Mouse (Mus musculus): ENCODE results near the gene Glp1r. TPM values are rescaled to one million over a fixed set of nuclear protein-coding genes. Genes with fewer than 3 reads are reported as not detected.

Gene Glp1r
- polyA plus RNA-seq, 1 experiment from 2014 or later = not detected

GRCm38 (mm10) chr17:30880391-30880790 is 21.2 kb upstream of the Glp1r start:
- H3K27ac ChIP-seq = no peak overlapping the region
- WGBS = 84% methylated on average over 3 of the region's 3 CpGs
- H3K4me1 ChIP-seq = peaks cover 15% of the 10 kb centered on the region
- no peaks in the 10 kb centered on the region; the same call in 1 of the 2 replicates for H3K9me3 ChIP-seq (replicated peaks)
- H3K27me3 ChIP-seq = no peaks in the 10 kb centered on the region; the same call in 1 of the 2 replicates
- no peak for ATAC-seq (ENCODE audit: low FRiP score)
- H3K4me2 ChIP-seq (replicated peaks) = no peak overlapping the region
- H3K4me3 ChIP-seq = no peak overlapping the region
- no peak overlapping the region for H3K9ac ChIP-seq
- no peaks in the 10 kb centered on the region for H3K36me3 ChIP-seq

- peaks cover 2% of the 10 kb centered on the region; the same call in 1 of the 2 replicates for H3K9me3 ChIP-seq (replicated peaks)
- no peaks in the 10 kb centered on the region; the same call in 1 of the 2 replicates for H3K27me3 ChIP-seq
- H3K4me3 ChIP-seq = no peak overlapping the region
- H3K4me2 ChIP-seq (replicated peaks) = no peak overlapping the region
- H3K4me1 ChIP-seq = peaks cover 15% of the 10 kb centered on the region
- no peak overlapping the region for H3K9ac ChIP-seq
- 58% methylated on average over 2 of the region's 2 CpGs for WGBS
- no peak overlapping the region for H3K27ac ChIP-seq
- H3K36me3 ChIP-seq = no peaks in the 10 kb centered on the region
- no peak for ATAC-seq (ENCODE audit: low FRiP score)
Measured at GRCm38 (mm10) chr17:30881001-30881400, 20.6 kb upstream of the Glp1r start.

- Histone ChIP-seq H3K4me3 (no peak overlapping the region), H3K4me2 (replicated peaks) (peak overlapping the region; percentile 15), H3K9ac (no peak overlapping the region), H3K27me3 (no peaks in the 10 kb centered on the region; the same call in 1 of the 2 replicates), H3K9me3 (replicated peaks) (0 out of 2 replicates have a peak, but pooled peaks cover 4% of the 10 kb centered on the region), H3K27ac (0 out of 2 replicates have a peak overlapping the region, but pooled peaks have one; percentile 13), H3K36me3 (no peaks in the 10 kb centered on the region), H3K4me1 (peaks cover 15% of the 10 kb centered on the region)
- peak; percentile 60; the same call in 1 of the 2 replicates for ATAC-seq (ENCODE audit: low FRiP score)
- WGBS = 6% methylated on average over 6 of the region's 6 CpGs
Measured at GRCm38 (mm10) chr17:30882206-30882605, 19.4 kb upstream of the Glp1r start.

- ATAC-seq (ENCODE audit: low FRiP score) = no peak
Measured at GRCm38 (mm10) chr17:30883534-30883933, 18.1 kb upstream of the Glp1r start.

GRCm38 (mm10) chr17:30892086-30892485 is 9.5 kb upstream of the Glp1r start:
- ATAC-seq (ENCODE audit: low FRiP score) = no peak
- H3K4me2 ChIP-seq (replicated peaks) = no peak overlapping the region
- 48% methylated on average over 1 of the region's 1 CpGs for WGBS

More at GRCm38 (mm10) chr17:30883534-30883933, 18.1 kb upstream of the Glp1r start:
- Histone ChIP-seq H3K4me3 (no peak overlapping the region), H3K27me3 (no peaks in the 10 kb centered on the region; the same call in 1 of the 2 replicates), H3K27ac (no peak overlapping the region), H3K36me3 (no peaks in the 10 kb centered on the region), H3K4me1 (peaks cover 15% of the 10 kb centered on the region), H3K9ac (no peak overlapping the region), H3K4me2 (replicated peaks) (no peak overlapping the region), H3K9me3 (replicated peaks) (0 out of 2 replicates have a peak, but pooled peaks cover 4% of the 10 kb centered on the region)
- 80% methylated on average over 8 of the region's 8 CpGs for WGBS

GRCm38 (mm10) chr17:30892730-30893129 is 8.9 kb upstream of the Glp1r start:
- WGBS = 42% methylated on average over 2 of the region's 2 CpGs

More at GRCm38 (mm10) chr17:30892086-30892485, 9.5 kb upstream of the Glp1r start:
- peaks cover 7% of the 10 kb centered on the region; the same call in 1 of the 2 replicates for H3K4me1 ChIP-seq
- no peak overlapping the region for H3K9ac ChIP-seq
- H3K27ac ChIP-seq = no peak overlapping the region
- H3K27me3 ChIP-seq = 0 out of 2 replicates have a peak, but pooled peaks cover 4% of the 10 kb centered on the region
- no peaks in the 10 kb centered on the region for H3K36me3 ChIP-seq
- H3K4me3 ChIP-seq = no peak overlapping the region
- H3K9me3 ChIP-seq (replicated peaks) = no peaks in the 10 kb centered on the region

GRCm38 (mm10) chr17:30897075-30897474 is 4.5 kb upstream of the Glp1r start:
- no peak for ATAC-seq (ENCODE audit: low FRiP score)
- 32% methylated on average over 2 of the region's 2 CpGs for WGBS
- Histone ChIP-seq H3K4me3 (no peak overlapping the region), H3K36me3 (no peaks in the 10 kb centered on the region), H3K9me3 (replicated peaks) (no peaks in the 10 kb centered on the region), H3K9ac (no peak overlapping the region), H3K27me3 (peaks cover 26% of the 10 kb centered on the region), H3K27ac (no peak overlapping the region), H3K4me1 (peaks cover 13% of the 10 kb centered on the region), H3K4me2 (replicated peaks) (no peak overlapping the region)

More at GRCm38 (mm10) chr17:30892730-30893129, 8.9 kb upstream of the Glp1r start:
- Histone ChIP-seq H3K4me2 (replicated peaks) (no peak overlapping the region), H3K9ac (no peak overlapping the region), H3K4me3 (no peak overlapping the region), H3K27me3 (0 out of 2 replicates have a peak, but pooled peaks cover 6% of the 10 kb centered on the region), H3K9me3 (replicated peaks) (no peaks in the 10 kb centered on the region), H3K36me3 (no peaks in the 10 kb centered on the region), H3K4me1 (peaks cover 7% of the 10 kb centered on the region; the same call in 1 of the 2 replicates), H3K27ac (no peak overlapping the region)
- ATAC-seq (ENCODE audit: low FRiP score) = no peak

- H3K4me3 ChIP-seq = no peak overlapping the region
- peaks cover 10% of the 10 kb centered on the region for H3K4me1 ChIP-seq
- H3K9me3 ChIP-seq (replicated peaks) = no peaks in the 10 kb centered on the region
- WGBS = 91% methylated on average over 2 of the region's 2 CpGs
- H3K9ac ChIP-seq = no peak overlapping the region
- ATAC-seq (ENCODE audit: low FRiP score) = no peak
- no peak overlapping the region for H3K4me2 ChIP-seq (replicated peaks)
- no peak overlapping the region for H3K27ac ChIP-seq
- H3K27me3 ChIP-seq = peaks cover 40% of the 10 kb centered on the region
- no peaks in the 10 kb centered on the region for H3K36me3 ChIP-seq
Measured at GRCm38 (mm10) chr17:30904096-30904495, 2.5 kb downstream of the Glp1r start.

- Histone ChIP-seq H3K27me3 (peaks cover 17% of the 10 kb centered on the region), H3K9ac (no peak overlapping the region), H3K4me1 (peaks cover 7% of the 10 kb centered on the region), H3K27ac (no peak overlapping the region), H3K4me2 (replicated peaks) (no peak overlapping the region), H3K36me3 (no peaks in the 10 kb centered on the region), H3K9me3 (replicated peaks) (no peaks in the 10 kb centered on the region), H3K4me3 (no peak overlapping the region)
- no peak for ATAC-seq (ENCODE audit: low FRiP score)
- WGBS = 79% methylated on average over 4 of the region's 4 CpGs
Measured at GRCm38 (mm10) chr17:30907577-30907976, 6.0 kb downstream of the Glp1r start.

GRCm38 (mm10) chr17:30910866-30911731 is 9.5 kb downstream of the Glp1r start:
- Histone ChIP-seq H3K27me3 (0 out of 2 replicates have a peak, but pooled peaks cover 4% of the 10 kb centered on the region), H3K9me3 (replicated peaks) (no peaks in the 10 kb centered on the region), H3K4me3 (no peak overlapping the region), H3K4me1 (peaks cover 7% of the 10 kb centered on the region), H3K36me3 (no peaks in the 10 kb centered on the region), H3K9ac (no peak overlapping the region), H3K4me2 (replicated peaks) (no peak overlapping the region), H3K27ac (no peak overlapping the region)
- 77% methylated on average over 27 of the region's 27 CpGs for WGBS
- no peak; the same call in 1 of the 2 replicates for ATAC-seq (ENCODE audit: low FRiP score)

- H3K4me3 ChIP-seq = no peak overlapping the region
- no peaks in the 10 kb centered on the region for H3K9me3 ChIP-seq (replicated peaks)
- H3K36me3 ChIP-seq = no peaks in the 10 kb centered on the region
- ATAC-seq (ENCODE audit: low FRiP score) = 0 out of 2 replicates have a peak, but pooled peaks have one; percentile 32
- H3K27me3 ChIP-seq = 0 out of 2 replicates have a peak, but pooled peaks cover 4% of the 10 kb centered on the region
- no peak overlapping the region for H3K27ac ChIP-seq
- peaks cover 7% of the 10 kb centered on the region for H3K4me1 ChIP-seq
- 50% methylated on average over 8 of the region's 8 CpGs for WGBS
- H3K9ac ChIP-seq = no peak overlapping the region
- H3K4me2 ChIP-seq (replicated peaks) = no peak overlapping the region
Measured at GRCm38 (mm10) chr17:30911732-30912088, 10.1 kb downstream of the Glp1r start.

GRCm38 (mm10) chr17:30912536-30912935 is 10.9 kb downstream of the Glp1r start:
- 78% methylated on average over 5 of the region's 5 CpGs for WGBS

More at GRCm38 (mm10) chr17:30912536-30912935, 10.9 kb downstream of the Glp1r start:
- H3K9me3 ChIP-seq (replicated peaks) = no peaks in the 10 kb centered on the region
- H3K4me2 ChIP-seq (replicated peaks) = no peak overlapping the region
- H3K27ac ChIP-seq = no peak overlapping the region
- H3K4me1 ChIP-seq = peaks cover 7% of the 10 kb centered on the region
- no peak overlapping the region for H3K4me3 ChIP-seq
- H3K9ac ChIP-seq = no peak overlapping the region
- H3K36me3 ChIP-seq = no peaks in the 10 kb centered on the region
- no peak for ATAC-seq (ENCODE audit: low FRiP score)
- 0 out of 2 replicates have a peak, but pooled peaks cover 4% of the 10 kb centered on the region for H3K27me3 ChIP-seq
